Mouse (Mus musculus): ENCODE data around the gene Rxrb. TPM values are rescaled to one million over a fixed set of nuclear protein-coding genes. Genes with fewer than 3 reads are reported as not detected.
A peak's percentile ranks its signal among the peaks of the same experiment; 100 is the strongest.

The Rxrb gene
- polyA plus RNA-seq, 2 experiments = 6.0 to 16.5 TPM

DNA sequence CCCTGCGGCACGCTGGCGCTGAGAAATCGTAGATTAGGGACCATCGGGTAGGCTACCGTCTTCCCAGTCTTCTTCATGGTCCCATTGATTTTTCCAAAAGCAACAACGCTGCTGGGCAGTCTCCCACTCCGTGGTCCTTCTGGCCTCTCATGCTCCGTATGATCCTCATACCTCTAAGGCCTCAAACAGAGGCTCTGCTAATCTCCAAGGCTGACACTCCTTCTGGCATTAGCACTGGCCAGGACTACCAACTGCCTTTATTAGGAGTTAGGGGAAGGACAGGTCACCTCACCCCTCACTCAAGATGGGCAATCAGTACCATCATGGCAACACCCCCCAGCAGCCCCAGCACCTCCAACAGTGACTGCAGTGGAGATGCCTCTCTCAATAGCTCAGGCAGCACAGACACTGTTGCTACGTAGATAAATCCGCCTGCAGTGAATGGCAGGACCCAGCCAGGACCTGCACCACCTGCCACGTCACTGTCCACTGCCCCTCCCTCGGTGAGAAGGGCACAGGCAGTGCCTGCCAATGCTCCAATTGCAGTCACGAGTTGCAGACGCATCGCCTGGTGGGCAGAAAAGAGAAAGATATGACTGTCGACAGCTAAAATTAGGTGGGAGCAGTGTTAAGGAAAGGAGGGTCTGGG is 3.0 kb upstream of the Rxrb start:
- WGBS (ENCODE audit: insufficient replicate concordance) = 77% methylated on average over 17 of the region's 17 CpGs
- ATAC-seq (ENCODE audit: insufficient read depth) = no peak
- no peaks in the 10 kb centered on the region for H3K9me3 ChIP-seq (ENCODE audit: control insufficient read depth, low read length)
- H3K36me3 ChIP-seq (replicated peaks; ENCODE audit: control insufficient read depth, insufficient read depth, low read depth) = peaks cover 11% of the 10 kb centered on the region
- H3K4me3 ChIP-seq (ENCODE audit: insufficient read depth in 1 of 2, low read depth in 2 of 2, low read length in 2 of 2) = no peak overlapping the region
- H3K27me3 ChIP-seq (ENCODE audit: control insufficient read depth, insufficient read depth, low read length) = no peaks in the 10 kb centered on the region
- no peak overlapping the region for H3K9ac ChIP-seq (replicated peaks)
- H3K4me2 ChIP-seq (ENCODE audit: low read depth) = peak overlapping the region; percentile 70; the same call in 1 of the 2 replicates
- no peak for TF ChIP-seq CTCF (IDR thresholded peaks at IDR 0.05; ENCODE audit: low read depth)
- TF ChIP-seq EP300 (IDR thresholded peaks at IDR 0.05; ENCODE audit: low read depth) = no peak
- DNase-seq (ENCODE audit: low read depth in 3 of 3, low spot score in 3 of 3) = no peak
- no peak overlapping the region for H3K27ac ChIP-seq
- H3K4me1 ChIP-seq (replicated peaks; ENCODE audit: control insufficient read depth in 2 of 2, insufficient read depth in 2 of 2, low read length in 1 of 2) = peaks cover 10 to 31% of the 10 kb centered on the region in 2 experiments

DNA sequence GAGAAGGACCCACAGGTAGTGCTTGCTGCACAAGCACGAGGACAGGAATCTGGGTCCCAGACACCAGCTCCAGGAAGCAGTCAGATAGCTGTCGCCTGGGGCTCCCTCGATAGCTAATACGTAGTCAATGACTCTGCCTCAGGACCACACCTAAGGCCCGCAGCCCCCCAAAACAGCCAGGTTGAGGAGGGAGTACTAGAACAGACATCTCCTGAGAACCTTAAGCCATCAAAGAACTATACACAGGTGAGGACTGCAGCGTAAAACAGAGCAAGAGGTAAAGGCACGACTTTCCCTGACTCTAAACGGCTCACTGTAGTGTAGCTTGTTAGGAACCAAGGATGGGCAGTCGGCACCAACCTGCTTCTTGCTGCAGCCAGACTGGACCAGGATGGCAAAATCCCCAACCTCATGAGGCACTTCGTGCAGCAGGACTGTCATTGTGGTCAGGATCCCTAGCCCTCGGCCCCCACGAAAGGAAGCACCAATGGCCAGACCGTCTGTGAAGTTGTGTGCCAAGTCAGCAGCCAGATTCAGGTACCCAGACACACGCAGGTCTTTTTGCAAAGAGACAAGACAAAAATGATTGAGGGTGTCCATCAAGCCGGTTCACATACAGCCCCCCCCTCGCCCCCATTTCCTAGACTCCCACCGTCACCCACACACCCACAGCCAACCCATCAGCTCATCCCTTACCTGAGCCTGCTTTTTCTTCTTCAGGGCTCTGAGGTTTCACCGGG is 2.3 kb upstream of the Rxrb start:
- H3K4me2 ChIP-seq (ENCODE audit: low read depth) = peak overlapping the region; percentile 85; the same call in 1 of the 2 replicates
- 72% methylated on average over 18 of the region's 18 CpGs for WGBS (ENCODE audit: insufficient replicate concordance)
- DNase-seq (ENCODE audit: low read depth in 3 of 3, low spot score in 3 of 3) (no peak), ATAC-seq (ENCODE audit: insufficient read depth) (no peak)
- peaks cover 11% of the 10 kb centered on the region for H3K36me3 ChIP-seq (replicated peaks; ENCODE audit: control insufficient read depth, insufficient read depth, low read depth)
- H3K27me3 ChIP-seq (ENCODE audit: control insufficient read depth, insufficient read depth, low read length) = no peaks in the 10 kb centered on the region
- TF ChIP-seq CTCF (IDR thresholded peaks at IDR 0.05; ENCODE audit: low read depth) (no peak), EP300 (IDR thresholded peaks at IDR 0.05; ENCODE audit: low read depth) (no peak)
- H3K4me1 ChIP-seq (replicated peaks; ENCODE audit: control insufficient read depth in 2 of 2, insufficient read depth in 2 of 2, low read length in 1 of 2) = peaks cover 10 to 27% of the 10 kb centered on the region in 2 experiments
- no peak overlapping the region for H3K4me3 ChIP-seq (ENCODE audit: insufficient read depth in 1 of 2, low read depth in 2 of 2, low read length in 2 of 2)
- H3K27ac ChIP-seq = no peak overlapping the region
- H3K9ac ChIP-seq (replicated peaks) = no peak overlapping the region
- H3K9me3 ChIP-seq (ENCODE audit: control insufficient read depth, low read length) = no peaks in the 10 kb centered on the region

DNA sequence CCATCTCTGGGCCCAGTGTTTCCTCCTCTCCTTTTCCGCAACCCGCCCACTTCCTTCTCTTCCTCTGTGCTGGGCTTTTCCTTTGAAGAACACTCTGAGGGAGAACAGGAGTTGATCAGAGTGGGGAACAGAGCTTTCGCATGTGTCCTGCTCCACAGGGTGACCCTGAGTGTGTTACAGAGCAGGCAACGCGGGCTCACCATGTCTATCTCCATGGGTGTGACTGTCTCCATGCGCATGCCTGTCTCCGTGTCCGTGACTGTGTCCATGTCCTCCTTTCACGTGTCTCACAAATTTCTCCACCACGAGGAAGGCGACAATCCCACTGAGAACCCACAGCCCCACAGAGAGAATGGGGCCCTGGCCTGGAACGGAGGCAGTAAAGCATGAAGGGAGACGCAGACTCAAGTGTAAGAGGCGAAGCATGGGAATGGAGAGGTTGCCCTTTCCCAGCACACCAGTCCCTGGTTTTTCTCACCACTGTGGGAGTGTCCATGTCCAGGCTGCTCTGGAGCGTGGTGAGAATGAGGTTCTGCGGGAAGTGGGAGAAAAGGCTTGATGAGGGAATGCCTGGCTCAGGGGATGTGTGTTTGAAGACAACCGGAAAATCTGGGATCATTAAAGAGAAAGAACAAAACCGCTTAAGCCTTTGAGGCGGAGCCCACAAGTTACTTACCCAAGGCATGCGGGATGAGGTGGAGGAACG is 1.6 kb upstream of the Rxrb start:
- 0 out of 2 replicates have a peak overlapping the region, but pooled peaks have one; percentile 19 for H3K9ac ChIP-seq (replicated peaks)
- H3K27ac ChIP-seq = no peak overlapping the region
- H3K27me3 ChIP-seq (ENCODE audit: control insufficient read depth, insufficient read depth, low read length) = no peaks in the 10 kb centered on the region
- H3K36me3 ChIP-seq (replicated peaks; ENCODE audit: control insufficient read depth, insufficient read depth, low read depth) = peaks cover 11% of the 10 kb centered on the region
- no peak for TF ChIP-seq CTCF (IDR thresholded peaks at IDR 0.05; ENCODE audit: low read depth)
- no peak for TF ChIP-seq EP300 (IDR thresholded peaks at IDR 0.05; ENCODE audit: low read depth)
- ATAC-seq (ENCODE audit: insufficient read depth) = no peak
- no peaks in the 10 kb centered on the region for H3K9me3 ChIP-seq (ENCODE audit: control insufficient read depth, low read length)
- 76% methylated on average over 21 of the region's 21 CpGs for WGBS (ENCODE audit: insufficient replicate concordance)
- H3K4me1 ChIP-seq (replicated peaks; ENCODE audit: control insufficient read depth in 2 of 2, insufficient read depth in 2 of 2, low read length in 1 of 2) = peaks cover 10 to 27% of the 10 kb centered on the region in 2 experiments
- peak overlapping the region; percentile 85 for H3K4me2 ChIP-seq (ENCODE audit: low read depth)
- no peak for DNase-seq (ENCODE audit: low read depth in 3 of 3, low spot score in 3 of 3)
- peak overlapping the region; percentile 85 to 86 for H3K4me3 ChIP-seq (ENCODE audit: insufficient read depth in 1 of 2, low read depth in 2 of 2, low read length in 2 of 2)

DNA sequence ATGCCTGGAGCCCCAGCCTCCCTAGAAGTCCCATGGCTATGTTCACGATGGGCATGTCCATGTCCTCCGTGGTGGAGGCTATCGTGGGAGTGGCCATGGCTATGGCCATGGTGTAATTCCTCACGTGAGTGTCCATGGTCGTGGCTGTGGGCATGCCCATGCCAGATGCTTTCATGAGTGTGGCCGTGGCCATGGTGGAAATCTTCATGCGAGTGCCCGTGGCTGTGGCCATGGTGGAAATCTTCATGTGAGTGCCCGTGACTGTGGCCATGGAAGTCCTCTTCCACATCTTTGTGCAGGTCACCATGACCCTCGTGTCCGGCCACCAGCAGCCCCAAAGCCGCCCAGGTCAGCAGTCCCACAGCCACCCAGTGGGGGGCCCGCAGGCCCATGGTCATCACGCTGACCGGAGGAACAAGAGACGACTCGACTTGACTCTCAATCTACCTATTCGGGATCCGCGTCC is 718 bp upstream of the Rxrb start:
- H3K4me3 ChIP-seq (ENCODE audit: insufficient read depth in 1 of 2, low read depth in 2 of 2, low read length in 2 of 2) = peak overlapping the region; percentile 85 to 86
- WGBS (ENCODE audit: insufficient replicate concordance) = 4% methylated on average over 20 of the region's 20 CpGs
- no peaks in the 10 kb centered on the region for H3K27me3 ChIP-seq (ENCODE audit: control insufficient read depth, insufficient read depth, low read length)
- H3K36me3 ChIP-seq (replicated peaks; ENCODE audit: control insufficient read depth, insufficient read depth, low read depth) = peaks cover 11% of the 10 kb centered on the region
- TF ChIP-seq CTCF (IDR thresholded peaks at IDR 0.05; ENCODE audit: low read depth) (peak; percentile 26), EP300 (IDR thresholded peaks at IDR 0.05; ENCODE audit: low read depth) (no peak)
- H3K4me2 ChIP-seq (ENCODE audit: low read depth) = peak overlapping the region; percentile 85
- no peak overlapping the region; the same call in 1 of the 2 replicates for H3K27ac ChIP-seq
- no peaks in the 10 kb centered on the region for H3K9me3 ChIP-seq (ENCODE audit: control insufficient read depth, low read length)
- peak overlapping the region; percentile 67 for H3K9ac ChIP-seq (replicated peaks)
- DNase-seq (ENCODE audit: low read depth in 3 of 3, low spot score in 3 of 3) = no peak
- H3K4me1 ChIP-seq (replicated peaks; ENCODE audit: control insufficient read depth in 2 of 2, insufficient read depth in 2 of 2, low read length in 1 of 2) = peaks cover 10 to 27% of the 10 kb centered on the region in 2 experiments
- ATAC-seq (ENCODE audit: insufficient read depth) = no peak

All from liver, embryonic 14.5 days (tissue).